Mouse (Mus musculus): ENCODE data around the gene Anxa6.
A peak's percentile ranks its signal among the peaks of the same experiment; 100 is the strongest.

Anxa6 gene

GRCm38 (mm10) chr11:55031211-55031990 lies 1.8 kb downstream of the Anxa6 start:
- peak in 1 of 2 experiments; percentile 26 for DNase-seq (ENCODE audit: low spot score in 2 of 2)

GRCm38 (mm10) chr11:55028509-55028908 lies 4.7 kb downstream of the Anxa6 start:
- no peak for DNase-seq (ENCODE audit: low spot score in 2 of 2)

- DNase-seq (ENCODE audit: low spot score in 2 of 2) = no peak
These were observed 5.9 kb downstream of the Anxa6 start for GRCm38 (mm10) chr11:55027204-55027855.

GRCm38 (mm10) chr11:55025896-55026295 lies 7.3 kb downstream of the Anxa6 start:
- no peak for DNase-seq (ENCODE audit: low spot score in 2 of 2)

GRCm38 (mm10) chr11:55023583-55023982 lies 9.7 kb downstream of the Anxa6 start:
- no peak for DNase-seq (ENCODE audit: low spot score in 2 of 2)

GRCm38 (mm10) chr11:55023049-55023564 lies 10.1 kb downstream of the Anxa6 start:
- peak; percentile 76 to 83 for DNase-seq (ENCODE audit: low spot score in 2 of 2)

GRCm38 (mm10) chr11:55022508-55022907 lies 10.7 kb downstream of the Anxa6 start:
- DNase-seq (ENCODE audit: low spot score in 2 of 2) = no peak

GRCm38 (mm10) chr11:55021859-55022258 lies 11.4 kb downstream of the Anxa6 start:
- no peak for DNase-seq (ENCODE audit: low spot score in 2 of 2)

GRCm38 (mm10) chr11:55021458-55021857 lies 11.8 kb downstream of the Anxa6 start:
- no peak for DNase-seq (ENCODE audit: low spot score in 2 of 2)

- DNase-seq (ENCODE audit: low spot score in 2 of 2) = no peak
These were observed 13.5 kb downstream of the Anxa6 start for GRCm38 (mm10) chr11:55019711-55020110.

- no peak for DNase-seq (ENCODE audit: low spot score in 2 of 2)
These were observed 15.2 kb downstream of the Anxa6 start for GRCm38 (mm10) chr11:55018034-55018433.

- DNase-seq (ENCODE audit: low spot score in 2 of 2) = no peak
These were observed 16.0 kb downstream of the Anxa6 start for GRCm38 (mm10) chr11:55017201-55017600.

- DNase-seq (ENCODE audit: low spot score in 2 of 2) = no peak
These were observed 16.5 kb downstream of the Anxa6 start for GRCm38 (mm10) chr11:55016758-55017157.

GRCm38 (mm10) chr11:55015831-55016241 lies 17.4 kb downstream of the Anxa6 start:
- DNase-seq (ENCODE audit: low spot score in 2 of 2) = no peak

GRCm38 (mm10) chr11:55015264-55015663 lies 18.0 kb downstream of the Anxa6 start:
- no peak for DNase-seq (ENCODE audit: low spot score in 2 of 2)

GRCm38 (mm10) chr11:55013802-55014201 lies 19.4 kb downstream of the Anxa6 start:
- no peak for DNase-seq (ENCODE audit: low spot score in 2 of 2)

GRCm38 (mm10) chr11:55012551-55013521 lies 20.4 kb downstream of the Anxa6 start:
- DNase-seq (ENCODE audit: low spot score in 2 of 2) = no peak

GRCm38 (mm10) chr11:55011440-55011839 lies 21.8 kb downstream of the Anxa6 start:
- no peak for DNase-seq (ENCODE audit: low spot score in 2 of 2)

GRCm38 (mm10) chr11:55008230-55008629 lies 25.0 kb downstream of the Anxa6 start:
- no peak for DNase-seq (ENCODE audit: low spot score in 2 of 2)

- DNase-seq (ENCODE audit: low spot score in 2 of 2) = no peak
These were observed 27.6 kb downstream of the Anxa6 start for GRCm38 (mm10) chr11:55005684-55006083.

- no peak for DNase-seq (ENCODE audit: low spot score in 2 of 2)
These were observed 28.2 kb downstream of the Anxa6 start for GRCm38 (mm10) chr11:55004970-55005502.

GRCm38 (mm10) chr11:54998708-54999107 lies 34.5 kb downstream of the Anxa6 start:
- no peak for DNase-seq (ENCODE audit: low spot score in 2 of 2)
